Mouse (Mus musculus) hematopoietic stem cell, adult 5-6 weeks (primary cell): ENCODE data around the gene Mctp1. TPM values are rescaled to one million over a fixed set of nuclear protein-coding genes. Genes with fewer than 3 reads are reported as not detected.
"Not testable (repeated sequence)": the region's sequence is repeated elsewhere in the genome, so short reads cannot be mapped to it uniquely, and the experiment has no call there.

Experiments used
- ATAC-seq, 2 experiments: fragments of 125-278 bp in 1 of 2; replicated peaks in 1 of 2; 2 replicates each; pipeline ENCODE4 v1.8.0; 2016 to 2017; ENCODE audit warnings: inconsistent platforms in 2 of 2, mild to moderate bottlenecking in 2 of 2, moderate number of reproducible peaks in 2 of 2, low read depth in 1 of 2, moderate TSS enrichment in 1 of 2; ENCODE audit not compliant: low FRiP score in 2 of 2, poor library complexity in 2 of 2, severe bottlenecking in 2 of 2, insufficient read depth in 1 of 2, low TSS enrichment in 1 of 2
- total RNA-seq: library from RNA; stranded (forward); fragments of 172-1452, 232-1000 nt; gene quantifications from 2 replicates; pipeline ENCODE4 v1.2.3, GENCODE M21; 2017

Mctp1 gene
- total RNA-seq, 1 experiment from 2014 or later = 92.5 TPM

- ATAC-seq = no peak; a peak in 1 of 4 replicates
These were observed 184.4 kb downstream of the Mctp1 start for GRCm38 (mm10) chr13:76568569-76569211.

- peak; percentile 100 for ATAC-seq
These were observed 195.1 kb downstream of the Mctp1 start for GRCm38 (mm10) chr13:76579414-76579813.

DNA sequence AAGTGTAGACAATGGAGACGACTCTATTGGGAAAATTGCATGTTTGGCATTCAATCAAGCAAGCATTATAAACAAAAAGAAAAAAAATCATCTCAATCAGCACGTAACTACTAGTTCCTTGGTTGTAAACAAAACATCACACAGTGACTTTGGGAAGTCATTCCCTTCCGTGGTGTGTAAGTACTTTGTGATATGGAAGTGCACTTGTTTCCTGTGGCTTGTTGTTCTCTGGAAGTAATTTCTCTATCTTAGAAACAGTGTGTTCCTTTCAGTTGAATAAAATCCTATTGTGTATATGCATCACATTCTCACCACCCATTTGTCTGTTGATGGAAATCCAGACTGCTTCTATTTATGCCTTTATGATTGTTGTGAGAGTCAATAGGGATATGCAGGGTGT is 201.1 kb downstream of the Mctp1 start:
- no peak for ATAC-seq

DNA sequence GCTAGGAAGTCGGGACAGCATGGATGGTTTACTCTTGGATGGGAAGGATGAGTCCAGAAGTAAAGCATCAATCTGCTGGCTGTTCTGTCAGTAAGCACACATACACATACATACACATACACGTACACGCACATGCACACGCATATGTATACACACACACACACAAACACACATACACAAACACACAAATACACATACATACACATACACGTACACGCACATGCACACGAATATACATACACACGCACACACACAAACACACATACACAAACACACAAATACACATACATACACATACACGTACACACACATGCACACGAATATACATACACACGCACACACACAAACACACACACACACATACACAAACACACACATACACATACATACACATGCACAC is 206.4 kb downstream of the Mctp1 start:
- not testable (repeated sequence) for ATAC-seq

GRCm38 (mm10) chr13:76591189-76591588 is 206.9 kb downstream of the Mctp1 start:
- ATAC-seq = peak; percentile 66 to 77

- ATAC-seq = peak; percentile 47 to 59
These were observed 207.4 kb downstream of the Mctp1 start for GRCm38 (mm10) chr13:76591692-76592091.

- peak; percentile 11 to 17; a peak in 1 of 4 replicates for ATAC-seq
These were observed 208.6 kb downstream of the Mctp1 start for GRCm38 (mm10) chr13:76592908-76593307.

GRCm38 (mm10) chr13:76597005-76597404 is 212.7 kb downstream of the Mctp1 start:
- peak in 1 of 2 experiments; percentile 28; a peak in 1 of 4 replicates for ATAC-seq

DNA sequence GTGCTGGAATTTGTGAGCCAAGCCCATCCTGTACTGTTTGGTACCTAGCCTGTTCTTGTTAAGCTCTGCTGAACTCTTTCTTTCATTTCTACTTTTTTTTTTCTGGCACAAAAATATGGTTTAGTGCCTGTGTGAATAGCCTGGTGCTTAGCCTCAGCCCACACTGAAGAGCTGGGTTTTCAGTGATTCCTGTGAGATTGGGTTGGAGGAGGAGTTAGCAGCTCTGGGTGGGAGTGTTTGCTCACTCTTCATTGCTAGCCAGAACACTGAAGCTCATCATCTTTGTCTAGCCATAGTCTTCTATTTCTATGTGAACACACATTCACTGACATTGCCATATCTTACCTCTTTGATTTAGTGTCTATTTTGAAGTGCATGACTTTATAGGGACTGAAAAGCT is 225.1 kb downstream of the Mctp1 start:
- ATAC-seq = no peak

DNA sequence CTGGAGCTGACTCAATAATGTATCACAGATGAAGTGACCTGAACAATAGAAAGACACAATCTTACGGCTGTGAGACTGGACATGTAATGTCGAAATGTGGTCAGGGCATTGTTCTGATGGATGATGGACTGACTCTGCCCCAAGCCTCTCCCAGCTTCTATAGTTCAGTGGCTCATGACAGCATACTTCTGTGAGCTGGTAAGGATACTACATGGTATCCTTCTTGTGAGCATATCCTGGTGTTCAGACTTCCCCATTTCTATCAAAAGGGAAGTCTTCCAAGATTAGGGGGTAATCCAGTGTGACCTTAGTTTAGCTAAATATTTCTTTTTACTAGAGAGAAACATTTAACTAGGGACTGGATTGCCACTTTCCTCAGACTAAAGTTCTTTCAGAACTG is 227.2 kb downstream of the Mctp1 start:
- ATAC-seq = no peak

DNA sequence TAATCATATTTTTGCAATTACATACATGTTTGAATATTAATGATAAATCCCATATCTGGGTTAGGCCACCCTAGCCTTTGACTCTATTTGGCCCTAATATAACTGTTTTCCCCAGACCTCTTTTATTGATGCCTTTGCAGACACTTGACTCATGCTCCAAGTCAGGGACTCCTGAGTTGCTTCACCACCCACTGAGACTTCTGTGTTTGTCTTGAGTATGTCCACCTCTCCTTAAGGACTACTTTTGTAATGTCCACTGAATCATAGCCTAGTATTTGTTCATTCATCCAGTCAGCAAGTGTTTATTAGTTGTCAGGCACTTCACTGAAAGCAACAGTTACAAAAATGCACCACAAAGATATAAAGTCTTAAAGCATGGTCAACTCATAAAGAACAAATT is 235.8 kb downstream of the Mctp1 start:
- ATAC-seq = peak in 1 of 2 experiments; percentile 32; a peak in 1 of 4 replicates

DNA sequence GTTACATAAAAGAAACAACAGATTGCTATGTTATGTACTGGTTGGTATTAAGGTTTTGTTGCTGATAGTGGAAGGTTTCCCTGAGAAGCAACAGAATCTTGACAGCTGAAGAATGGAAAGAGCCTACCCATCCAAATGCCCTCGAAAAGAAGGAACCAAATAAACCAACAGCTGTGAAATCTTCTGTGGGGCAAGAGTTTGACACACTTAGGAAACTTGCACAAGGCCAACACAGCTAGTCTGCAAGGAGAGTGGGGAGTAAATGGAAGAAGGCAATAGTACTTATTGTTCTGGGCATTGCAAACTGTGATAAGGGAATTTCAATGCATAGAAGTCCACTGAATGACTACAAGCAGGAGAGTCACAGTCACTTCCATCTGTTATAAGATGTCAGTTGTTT is 236.2 kb downstream of the Mctp1 start:
- ATAC-seq = peak in 1 of 2 experiments; percentile 85; a peak in 2 of 4 replicates

DNA sequence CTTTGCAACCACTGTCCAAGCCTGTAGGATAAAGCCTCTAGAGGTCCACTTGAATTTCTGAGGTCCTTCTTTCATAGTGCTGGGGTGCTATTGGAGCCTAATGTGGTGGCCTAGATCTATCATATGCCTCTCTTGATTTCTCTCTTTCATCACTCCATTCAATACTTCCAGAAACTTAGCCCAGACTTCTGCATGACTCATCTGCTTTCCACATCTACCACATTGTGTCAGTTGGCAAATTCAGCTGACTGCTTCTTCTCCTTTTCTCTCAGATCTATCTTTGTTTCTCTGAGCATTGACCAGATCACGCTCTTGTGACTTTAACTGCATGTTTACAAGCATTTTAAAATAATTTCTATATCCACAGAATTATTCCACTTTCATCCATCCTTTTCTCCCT is 249.4 kb downstream of the Mctp1 start:
- ATAC-seq = peak; percentile 73 to 86; a peak in 3 of 4 replicates

DNA sequence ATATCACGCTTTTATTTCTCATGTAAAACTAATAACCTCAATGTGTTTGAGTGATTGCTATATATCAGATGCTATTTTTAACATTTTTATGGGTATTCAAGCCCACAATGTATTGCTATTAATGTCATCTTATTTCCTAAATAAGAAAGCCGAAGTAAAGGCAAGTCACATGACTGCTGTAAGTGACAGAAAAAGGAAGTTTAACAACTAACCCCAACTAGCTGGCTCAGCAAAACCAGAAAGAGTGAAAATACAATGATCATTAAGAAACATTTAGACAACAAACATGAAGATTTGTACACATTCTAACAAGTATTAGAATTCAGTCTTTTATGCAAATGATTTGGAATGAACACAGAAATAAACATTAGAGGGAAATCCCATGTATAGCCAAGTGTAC is 253.9 kb downstream of the Mctp1 start:
- peak; percentile 22 to 32; a peak in 1 of 4 replicates for ATAC-seq

- no peak for ATAC-seq
These were observed 275.2 kb downstream of the Mctp1 start for GRCm38 (mm10) chr13:76659523-76659922.

GRCm38 (mm10) chr13:76681286-76681685 is 297.0 kb downstream of the Mctp1 start:
- ATAC-seq = peak; percentile 46 to 64; a peak in 2 of 4 replicates

DNA sequence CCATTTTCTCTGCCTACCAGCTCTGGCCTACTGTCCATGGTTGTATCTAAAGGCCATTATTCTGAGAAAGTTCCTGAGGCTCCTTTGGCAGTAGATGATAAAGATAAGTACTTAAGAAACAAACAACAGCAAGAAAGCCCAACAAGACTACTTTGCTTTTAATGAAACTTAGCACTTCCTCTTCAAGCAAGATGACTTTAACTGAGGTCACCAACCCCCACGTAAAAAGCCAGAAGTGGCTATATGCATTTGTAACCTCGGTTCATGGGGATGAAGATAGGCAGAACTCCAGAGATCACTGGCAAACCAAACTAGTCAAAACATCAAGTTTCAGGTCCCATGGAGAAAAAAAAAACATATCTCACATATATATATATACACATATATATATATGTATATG is 305.0 kb downstream of the Mctp1 start:
- ATAC-seq = no peak

- no peak; a peak in 1 of 4 replicates for ATAC-seq
These were observed 305.8 kb downstream of the Mctp1 start for GRCm38 (mm10) chr13:76690143-76690542.

GRCm38 (mm10) chr13:76690697-76691096 is 306.4 kb downstream of the Mctp1 start:
- ATAC-seq = no peak
